Mouse (Mus musculus) heart, postnatal 0 days (tissue): ENCODE results near the gene Lemd1.

ENCODE experiments used
- CTCF ChIP-seq: IDR thresholded peaks from 2 replicates; pipeline ENCODE4 v1.5.1; 2016; ENCODE audit warnings: antibody characterized with exemption, control low read depth, low read depth
- EP300 ChIP-seq: IDR thresholded peaks from 2 replicates; pipeline ENCODE4 v1.6.1; 2016; ENCODE audit warnings: antibody characterized with exemption, low read depth

- TF ChIP-seq CTCF = no peak
- TF ChIP-seq EP300 = no peak
These were observed 80.0 kb downstream of the Lemd1 start for GRCm38 (mm10) chr1:132271237-132271636.
